Mouse (Mus musculus): ENCODE measurements around the gene Gng10. TPM values are rescaled to one million over a fixed set of nuclear protein-coding genes. Genes with fewer than 3 reads are reported as not detected.

Gene Gng10
- total and polyA plus RNA-seq, 3 experiments: 55.6 to 189 (median 78.6) TPM

- H3K9ac ChIP-seq (ENCODE audit: insufficient read depth, low read depth): peak overlapping the region; percentile 92
- peak overlapping the region; percentile 79 for H3K4me2 ChIP-seq (ENCODE audit: insufficient read depth, low read depth, poor library complexity, severe bottlenecking)
- peaks cover 15 to 56% of the 10 kb centered on the region in 2 experiments for H3K4me1 ChIP-seq (ENCODE audit: control insufficient read depth in 1 of 2, insufficient read depth in 2 of 2)
- TF ChIP-seq ZMIZ1 (IDR thresholded peaks at IDR 0.05; ENCODE audit: low read depth, low read length): no peak
- no peak for TF ChIP-seq RCOR1 (conservative IDR thresholded peaks at IDR 0.05; ENCODE audit: low read depth, low read length)
- TF ChIP-seq USF1 (IDR thresholded peaks at IDR 0.05; ENCODE audit: low read depth, low read length): no peak
- no peak for TF ChIP-seq RAD21 (IDR thresholded peaks at IDR 0.05; ENCODE audit: low read depth, low read length)
- TF ChIP-seq E2F4 (IDR thresholded peaks at IDR 0.05; ENCODE audit: insufficient replicate concordance, low read depth, low read length): no peak
- no peak for TF ChIP-seq ZNF384 (IDR thresholded peaks at IDR 0.05; ENCODE audit: low read depth, low read length)
- no peak for TF ChIP-seq POLR2AphosphoS2 (IDR thresholded peaks at IDR 0.05; ENCODE audit: low read depth, low read length)
- no peak for TF ChIP-seq JUND (conservative IDR thresholded peaks at IDR 0.05; ENCODE audit: low read depth, low read length)
- no peak for TF ChIP-seq SIN3A (IDR thresholded peaks at IDR 0.05; ENCODE audit: low read length)
- no peak for TF ChIP-seq MAZ (IDR thresholded peaks at IDR 0.05; ENCODE audit: low read depth, low read length)
- no peak for TF ChIP-seq MAFK (IDR thresholded peaks at IDR 0.05; ENCODE audit: insufficient replicate concordance, low read length)
- no peak for TF ChIP-seq MYC (IDR thresholded peaks at IDR 0.05; ENCODE audit: low read depth, low read length)
- TF ChIP-seq IRF4 (IDR thresholded peaks at IDR 0.05; ENCODE audit: low read depth, low read length): no peak
- no peak for TF ChIP-seq PAX5 (IDR thresholded peaks at IDR 0.05; ENCODE audit: low read length)
- no peak for TF ChIP-seq UBTF (IDR thresholded peaks at IDR 0.05; ENCODE audit: low read depth, low read length)
- TF ChIP-seq GABPA (IDR thresholded peaks at IDR 0.05; ENCODE audit: insufficient replicate concordance, low read depth, low read length): no peak
- H3K4me3 ChIP-seq (replicated peaks in 1 of 3; ENCODE audit: low read depth in 2 of 3, low read length in 2 of 3, poor library complexity in 1 of 3): peak overlapping the region; percentile 79 to 96 (median 93)
- in situ Hi-C loops (cut with MboI; ENCODE audit: low pct_ligation_motif_present, low pct_unique_long_range_greater_than_20kb, low sequenced_read_pairs) (no loop called here), dilution Hi-C loops (cut with MboI; ENCODE audit: extremely low pct_ligation_motif_present, extremely low pct_unique_long_range_greater_than_20kb, low sequenced_read_pairs) (no loop called here)
- no peaks in the 10 kb centered on the region for H3K9me3 ChIP-seq (replicated peaks; ENCODE audit: low read length)
- no peak for DNase-seq (ENCODE audit: extremely low read depth)
- no peaks in the 10 kb centered on the region for H3K36me3 ChIP-seq (replicated peaks in 1 of 2; ENCODE audit: control insufficient read depth in 1 of 2, insufficient read depth in 1 of 2, low read length in 1 of 2)
- H3K79me2 ChIP-seq (replicated peaks; ENCODE audit: control insufficient read depth, extremely low read depth, insufficient read depth, poor library complexity, severe bottlenecking): peaks cover 13% of the 10 kb centered on the region
- no peak overlapping the region for H3K27ac ChIP-seq (ENCODE audit: insufficient read depth, low read depth)
- no peaks in the 10 kb centered on the region for H3K27me3 ChIP-seq (replicated peaks)
These were observed 31.1 kb upstream of the Gng10 start for GRCm38 (mm10) chr4:59003806-59004200.

- dilution Hi-C loops (cut with MboI; ENCODE audit: extremely low pct_ligation_motif_present, extremely low pct_unique_long_range_greater_than_20kb, low sequenced_read_pairs) (no loop called here), in situ Hi-C loops (cut with MboI; ENCODE audit: low pct_ligation_motif_present, low pct_unique_long_range_greater_than_20kb, low sequenced_read_pairs) (no loop called here)
- TF ChIP-seq MXI1 (IDR thresholded peaks at IDR 0.05; ENCODE audit: low read depth, low read length) (no peak), ZKSCAN1 (IDR thresholded peaks at IDR 0.05; ENCODE audit: borderline replicate concordance, low read depth, low read length) (no peak), MYC (IDR thresholded peaks at IDR 0.05; ENCODE audit: low read depth, low read length) (no peak), KAT2A (IDR thresholded peaks at IDR 0.05; ENCODE audit: insufficient replicate concordance, low read length) (no peak), MAX (IDR thresholded peaks at IDR 0.05; ENCODE audit: low read length) (no peak), MAZ (IDR thresholded peaks at IDR 0.05; ENCODE audit: low read depth, low read length) (no peak), POLR2A (IDR thresholded peaks at IDR 0.05; ENCODE audit: low read depth, low read length) (no peak), ZNF384 (IDR thresholded peaks at IDR 0.05; ENCODE audit: low read depth, low read length) (no peak), ZC3H11A (IDR thresholded peaks at IDR 0.05; ENCODE audit: low read depth, low read length) (no peak), SIN3A (IDR thresholded peaks at IDR 0.05; ENCODE audit: low read length) (no peak), POLR2AphosphoS2 (IDR thresholded peaks at IDR 0.05; ENCODE audit: low read depth, low read length) (no peak), ETS1 (conservative IDR thresholded peaks at IDR 0.05; ENCODE audit: low read depth, low read length) (no peak), NRF1 (IDR thresholded peaks at IDR 0.05; ENCODE audit: low read depth, low read length) (no peak), HCFC1 (IDR thresholded peaks at IDR 0.05; ENCODE audit: low read depth, low read length) (no peak)
- Histone ChIP-seq H3K4me3 (replicated peaks in 1 of 3; ENCODE audit: low read depth in 2 of 3, low read length in 2 of 3, poor library complexity in 1 of 3) (no peak overlapping the region), H3K4me2 (ENCODE audit: insufficient read depth, low read depth, poor library complexity, severe bottlenecking) (peak overlapping the region; percentile 7; the same call in 1 of the 2 replicates), H3K36me3 (replicated peaks in 1 of 2; ENCODE audit: control insufficient read depth in 1 of 2, insufficient read depth in 1 of 2, low read length in 1 of 2) (peaks cover 0 to under 1% of the 10 kb centered on the region in 2 experiments), H3K9me3 (replicated peaks; ENCODE audit: low read length) (no peaks in the 10 kb centered on the region), H3K9ac (ENCODE audit: insufficient read depth, low read depth) (no peak overlapping the region), H3K4me1 (ENCODE audit: control insufficient read depth in 1 of 2, insufficient read depth in 2 of 2) (peaks cover 18 to 69% of the 10 kb centered on the region in 2 experiments), H3K79me2 (replicated peaks; ENCODE audit: control insufficient read depth, extremely low read depth, insufficient read depth, poor library complexity, severe bottlenecking) (peaks cover 18% of the 10 kb centered on the region), H3K27ac (ENCODE audit: insufficient read depth, low read depth) (no peak overlapping the region), H3K27me3 (replicated peaks) (no peaks in the 10 kb centered on the region)
- DNase-seq (ENCODE audit: extremely low read depth): no peak
These were observed 28.7 kb upstream of the Gng10 start for GRCm38 (mm10) chr4:59006211-59006610.
